Mouse (Mus musculus): ENCODE measurements around the gene Epha2.
A peak's percentile ranks its signal among the peaks of the same experiment; 100 is the strongest.

The Epha2 gene

GRCm38 (mm10) chr4:141335263-141335796, 34.3 kb downstream of the Epha2 start:
- DNase-seq: no peak

- DNase-seq: no peak
These were observed 35.2 kb downstream of the Epha2 start for GRCm38 (mm10) chr4:141336196-141336595.

- no peak for DNase-seq
These were observed 36.9 kb downstream of the Epha2 start for GRCm38 (mm10) chr4:141337986-141338385.

DNA sequence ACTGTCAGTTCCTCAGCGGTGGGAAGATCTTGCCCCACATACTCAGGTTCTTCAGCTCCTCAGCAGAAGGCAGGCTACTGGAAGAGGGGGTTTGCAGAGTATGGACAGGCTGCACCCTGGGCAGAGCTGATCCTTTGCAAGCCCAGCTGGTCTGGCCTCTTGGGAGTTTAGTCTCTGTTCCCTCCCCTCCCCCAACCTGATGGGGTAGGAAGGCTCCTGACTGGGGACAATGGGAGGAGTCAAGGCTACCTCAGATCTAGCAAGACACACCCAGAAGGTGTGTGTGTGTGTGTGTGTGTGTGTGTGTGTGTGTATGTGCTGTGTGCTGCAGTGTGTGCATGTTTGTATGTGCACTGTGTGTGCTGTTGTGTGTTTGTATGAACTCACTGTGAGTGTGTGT, 37.8 kb downstream of the Epha2 start:
- DNase-seq: no peak

DNA sequence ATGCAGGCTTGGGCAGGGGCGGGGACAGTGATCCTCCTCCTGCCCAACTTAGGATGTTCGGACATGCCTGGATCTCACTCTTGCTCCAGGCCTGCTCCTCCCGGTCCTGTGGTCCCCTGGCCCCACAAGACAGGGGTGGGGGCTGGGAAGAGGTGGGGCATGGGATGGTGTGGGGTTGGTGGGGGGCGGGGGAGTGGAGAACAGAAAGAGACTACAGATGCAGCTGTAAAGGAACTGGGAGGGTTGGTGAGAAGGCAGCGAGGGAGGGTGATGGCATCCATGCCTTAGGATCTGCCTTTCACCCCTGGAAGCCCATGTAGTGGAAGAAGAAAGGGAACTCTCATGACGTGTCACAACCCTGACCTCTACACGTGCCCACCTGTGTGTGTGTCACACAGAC, 40.4 kb downstream of the Epha2 start:
- DNase-seq: no peak

GRCm38 (mm10) chr4:141343515-141343914, 42.5 kb downstream of the Epha2 start:
- no peak for DNase-seq

DNA sequence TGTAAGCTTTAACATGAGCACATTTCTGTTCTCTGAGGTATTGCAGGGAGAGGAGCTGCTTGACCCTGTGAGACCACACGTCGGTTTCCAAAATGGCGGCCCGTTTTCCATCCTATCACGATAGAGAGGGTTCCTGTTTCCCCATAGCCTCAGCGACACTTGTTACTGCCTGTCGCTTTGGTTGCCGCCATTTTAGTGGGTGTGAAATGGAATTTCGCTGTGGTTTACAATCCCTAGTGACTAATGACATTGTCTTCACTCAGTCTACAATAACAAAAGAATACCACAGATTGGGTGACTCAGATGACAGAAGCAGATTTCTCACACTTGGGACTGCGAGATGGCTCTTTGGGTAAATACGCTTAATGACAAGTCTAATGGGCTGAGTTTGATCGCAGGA, 44.2 kb downstream of the Epha2 start:
- DNase-seq: no peak

GRCm38 (mm10) chr4:141347365-141347797, 46.3 kb downstream of the Epha2 start:
- DNase-seq: no peak

- DNase-seq: no peak
These were observed 47.6 kb downstream of the Epha2 start for GRCm38 (mm10) chr4:141348616-141349015.

DNA sequence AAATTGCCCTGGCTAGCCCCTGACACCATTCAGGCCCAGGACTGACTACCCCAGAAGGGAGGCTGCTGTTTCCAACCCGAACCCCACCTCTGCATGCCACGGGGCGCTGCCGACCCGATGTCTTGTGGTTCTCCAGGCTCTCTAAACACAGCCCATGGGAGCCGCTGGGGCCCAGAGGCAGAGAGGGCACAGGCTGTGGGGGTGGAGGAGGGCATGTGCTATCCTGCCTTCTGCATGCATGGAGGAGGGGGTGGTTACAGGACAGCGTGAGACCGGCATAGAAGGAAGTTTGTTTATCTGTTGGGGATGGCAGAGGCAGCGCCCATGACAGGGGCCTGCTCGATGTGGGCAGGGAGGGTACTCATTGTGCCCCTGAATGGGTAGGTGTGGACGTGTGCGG, 49.0 kb downstream of the Epha2 start:
- DNase-seq: no peak

DNA sequence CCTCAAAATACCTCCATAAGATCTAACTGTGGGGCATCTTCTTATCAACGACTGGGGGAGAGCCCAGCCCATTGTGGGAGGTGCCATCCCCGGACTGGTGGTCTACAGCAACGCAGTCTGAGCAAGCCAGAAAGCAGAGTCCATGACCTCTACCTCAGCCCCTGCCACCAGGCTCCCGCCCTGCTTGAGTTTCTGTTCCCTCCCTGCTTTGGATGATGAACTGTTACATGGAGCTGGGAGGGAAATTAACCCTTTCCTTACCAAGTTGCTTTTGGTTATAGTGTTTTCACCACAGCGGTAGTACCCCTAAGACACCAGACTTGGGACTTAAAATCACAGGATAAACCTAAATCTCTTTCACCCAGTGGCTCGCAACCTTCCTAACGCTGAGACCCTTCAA, 50.9 kb downstream of the Epha2 start:
- no peak for DNase-seq

DNA sequence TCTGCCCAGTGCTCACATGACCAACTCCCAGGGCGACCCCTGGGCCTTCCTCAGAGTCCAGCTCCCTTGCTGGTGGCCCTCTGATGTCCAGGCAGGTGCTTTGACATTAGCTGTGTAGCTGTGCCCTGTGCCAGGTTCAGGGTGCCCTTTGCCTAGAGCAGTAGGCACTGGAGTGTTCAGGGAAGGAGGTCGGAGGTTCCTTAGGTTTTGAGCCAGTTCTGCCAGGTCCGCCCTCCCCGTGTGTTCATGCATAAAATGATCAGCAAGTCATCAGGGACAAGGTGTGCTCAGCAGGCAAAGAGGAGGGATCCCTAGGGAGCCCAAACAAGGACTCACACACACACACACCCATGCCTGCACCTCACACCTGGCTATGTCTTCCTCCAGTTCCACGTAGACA, 51.9 kb downstream of the Epha2 start:
- peak; percentile 63 for DNase-seq

DNA sequence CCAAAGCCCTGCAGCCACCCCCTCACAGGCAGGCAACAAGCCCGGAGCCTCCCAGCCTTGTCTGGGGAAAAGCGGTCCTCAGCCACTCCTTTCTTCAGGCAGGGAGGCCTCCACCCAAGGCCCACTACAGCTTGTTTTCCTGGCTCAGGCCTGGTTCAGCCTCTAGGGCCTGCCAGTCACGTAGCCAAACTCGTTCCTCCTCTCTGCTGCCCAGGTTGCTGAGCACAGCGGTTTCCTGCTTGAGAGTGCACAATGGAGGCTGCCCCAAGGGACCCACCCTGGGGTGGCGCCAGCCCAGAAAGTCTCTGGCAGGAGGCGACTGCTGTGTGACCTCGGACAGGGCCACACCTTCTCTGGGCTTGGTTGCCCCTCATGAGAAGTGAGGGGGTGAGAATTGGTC, 52.8 kb downstream of the Epha2 start:
- no peak for DNase-seq

DNA sequence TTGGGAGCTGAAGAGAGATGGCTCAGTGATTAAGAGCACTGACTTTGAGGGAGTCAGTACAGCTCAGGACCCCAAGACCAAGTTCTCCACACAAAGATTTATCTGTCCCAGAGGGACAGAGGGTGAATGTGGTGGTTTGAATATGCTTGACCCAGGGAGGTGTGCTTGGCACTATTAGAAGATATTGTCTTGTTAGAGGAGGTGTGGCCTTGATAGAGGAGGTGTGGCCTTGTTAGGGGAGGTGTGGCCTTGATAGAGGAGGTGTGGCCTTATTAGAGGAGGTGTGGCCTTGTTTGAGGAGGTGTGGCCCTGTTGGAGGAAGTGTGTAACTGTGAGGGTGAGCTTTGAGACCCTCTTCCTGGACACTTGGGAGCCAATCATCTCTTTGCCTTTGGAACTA, 56.8 kb downstream of the Epha2 start:
- DNase-seq: no peak

DNA sequence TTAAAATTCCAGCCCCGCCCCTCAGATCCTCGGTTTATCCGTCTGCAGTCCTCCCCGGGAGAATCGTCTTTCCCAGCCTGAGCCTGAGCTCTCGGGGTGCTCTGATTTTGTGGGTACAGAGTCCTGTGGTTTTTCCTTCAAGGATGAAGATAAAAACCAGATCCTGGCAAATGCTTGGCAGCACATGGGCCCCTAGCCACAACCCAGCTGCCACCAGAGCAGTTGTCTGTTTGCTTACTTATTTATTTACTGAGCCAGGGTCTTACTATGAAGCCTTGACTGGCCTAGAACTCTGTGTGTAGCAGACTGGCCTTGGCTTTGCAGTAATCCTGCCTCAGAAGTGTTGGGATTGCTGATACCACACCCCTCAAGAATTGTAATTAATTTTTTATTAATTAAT, 58.2 kb downstream of the Epha2 start:
- DNase-seq: no peak

DNA sequence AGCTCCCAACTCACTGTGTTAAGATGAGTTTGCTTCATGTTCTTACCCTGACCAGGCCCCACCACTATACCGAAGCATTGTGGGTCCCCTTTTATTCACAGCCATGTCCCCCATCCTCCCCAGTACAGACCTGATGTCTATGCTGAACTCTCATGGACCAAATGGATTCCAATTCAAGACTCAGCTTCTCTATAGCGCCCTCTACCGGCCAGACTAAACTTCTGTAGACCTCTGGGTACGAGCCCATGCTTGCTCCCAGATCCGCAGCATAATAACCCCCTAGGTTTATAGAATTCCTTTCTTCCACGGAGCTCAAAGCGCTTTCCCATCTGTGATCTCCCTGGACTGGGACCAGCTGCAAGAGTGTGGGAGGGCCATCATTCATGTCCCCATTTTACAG, 59.8 kb downstream of the Epha2 start:
- DNase-seq: no peak

DNA sequence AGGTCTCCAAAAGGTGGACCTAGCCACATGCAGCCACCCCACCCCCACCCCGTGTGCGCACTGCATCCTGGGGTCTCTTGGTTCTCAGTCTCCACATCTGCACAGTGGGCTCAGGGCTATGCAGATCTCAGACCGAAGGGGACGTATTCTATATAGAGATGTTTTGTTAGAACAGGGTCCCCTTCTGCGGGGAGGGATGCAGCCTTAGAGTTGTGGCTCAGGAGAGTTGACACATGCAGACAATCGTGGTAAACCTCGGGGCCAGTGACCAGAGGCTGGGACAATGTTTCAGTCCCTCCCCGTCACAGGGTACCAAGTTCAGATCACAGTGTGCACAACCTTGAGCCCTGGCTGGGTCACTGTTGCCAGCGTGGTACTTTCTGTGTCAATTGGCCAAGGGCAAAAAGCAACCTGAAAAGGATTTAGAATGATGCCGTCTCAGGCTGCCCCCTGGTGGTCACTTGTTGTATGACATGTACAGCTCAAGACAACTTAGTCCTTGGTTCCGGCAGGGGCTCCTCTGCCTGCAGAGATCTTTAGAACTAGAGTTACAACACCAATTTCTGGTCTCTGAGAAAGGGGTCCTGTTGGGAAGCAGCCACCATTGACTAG, 62.0 kb downstream of the Epha2 start:
- peak; percentile 89 for DNase-seq

GRCm38 (mm10) chr4:141365126-141365525, 64.1 kb downstream of the Epha2 start:
- no peak for DNase-seq

DNA sequence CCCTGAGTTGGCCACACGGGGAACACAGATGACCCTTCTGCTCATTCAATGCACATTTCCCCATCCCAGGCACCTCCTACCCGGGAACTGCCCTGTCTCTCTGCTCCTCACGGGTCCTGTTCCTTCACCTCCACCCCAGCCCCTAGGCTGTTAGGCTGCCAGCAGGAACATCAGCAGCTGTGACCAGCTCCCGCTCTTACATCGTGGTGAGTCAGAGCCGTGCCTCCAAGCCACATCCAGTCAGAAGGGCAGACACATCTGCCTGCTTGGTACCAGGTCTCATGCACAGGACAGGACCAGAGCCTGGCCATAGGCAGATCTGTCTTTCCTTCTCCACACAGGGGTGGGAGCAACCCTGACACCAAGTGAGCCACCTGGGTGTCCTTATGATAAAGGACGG, 64.8 kb downstream of the Epha2 start:
- no peak for DNase-seq

DNA sequence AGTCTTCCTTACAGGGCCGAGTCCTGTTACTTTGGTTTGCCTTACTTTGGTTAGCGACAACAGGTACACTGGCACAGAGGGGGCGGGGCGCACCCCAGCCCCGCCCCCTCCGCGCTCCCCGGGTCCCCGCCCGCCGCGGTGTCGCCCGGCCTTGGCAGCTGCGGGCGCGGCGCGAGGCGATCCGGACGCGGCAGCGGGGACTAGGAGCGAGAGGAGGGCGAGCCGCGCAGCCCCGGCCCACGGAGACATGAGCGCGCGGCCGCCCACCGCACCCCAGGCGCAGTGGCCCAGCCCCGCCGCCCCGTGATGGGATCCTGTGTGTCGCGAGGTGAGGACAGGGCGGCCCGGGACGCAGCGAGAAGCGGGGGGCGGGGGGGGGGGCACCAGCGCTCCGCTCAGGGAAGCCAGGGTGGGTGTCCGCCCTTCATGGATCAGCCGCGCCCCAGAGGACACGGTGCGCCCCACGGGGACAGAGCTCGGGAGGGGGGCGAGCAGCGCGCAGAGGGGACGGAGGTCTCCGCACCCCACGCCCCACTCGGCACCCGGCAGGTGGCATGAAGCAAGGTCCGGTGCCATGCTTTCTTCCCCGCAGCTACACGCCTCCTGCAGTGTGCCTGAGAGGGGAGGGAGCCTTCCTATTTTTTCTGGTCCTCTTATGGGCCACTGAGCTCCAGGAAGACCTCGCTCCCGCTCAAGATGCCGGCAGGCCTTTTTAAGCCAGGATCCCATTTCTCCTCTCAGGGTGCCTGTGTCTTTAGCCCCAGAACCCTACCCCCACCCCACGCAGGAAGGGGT, 67.2 kb downstream of the Epha2 start, which contains the start of gene Fam131c:
Gene Fam131c (plus strand): TSS at position 224 of the 795 bp plus-strand sequence.
- DNase-seq: peak; percentile 51

- DNase-seq: no peak
These were observed 71.4 kb downstream of the Epha2 start for GRCm38 (mm10) chr4:141372426-141372825.

Data from kidney, adult 18-20 months (tissue).